Mouse (Mus musculus): Measurements from ENCODE around the gene Olfr1231. TPM values are rescaled to one million over a fixed set of nuclear protein-coding genes. Genes with fewer than 3 reads are reported as not detected.

Olfr1231 gene
- polyA plus RNA-seq (2014; fragmentation: Illumina TruSeq; extraction: RNeasy Lipid Tissue Mini Kit (QIAGEN cat#74804); ENCODE audit: low read depth, low replicate concordance): not detected

DNA sequence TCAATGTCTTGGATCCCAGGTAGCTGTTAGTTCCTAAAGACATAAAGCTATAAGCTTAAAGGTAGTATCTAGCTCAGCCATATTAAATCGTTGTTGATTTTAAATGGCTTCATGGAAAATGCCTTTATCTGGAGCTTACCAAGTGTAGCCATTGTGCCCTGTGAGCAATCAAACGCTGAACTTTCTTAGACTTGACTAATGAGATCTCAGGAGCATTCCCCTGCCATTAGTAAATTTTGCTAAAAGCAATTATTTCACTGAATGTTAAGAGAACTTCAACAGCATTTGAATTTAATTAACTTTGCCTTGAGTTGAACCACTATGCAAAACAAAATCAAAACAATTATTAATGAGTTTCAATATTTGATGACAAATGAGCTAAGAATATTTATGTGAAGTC lies at the start of gene Olfr1231:
Gene Olfr1231 (minus strand): TSS at position 101 of the 400 bp plus-strand sequence.

DNA sequence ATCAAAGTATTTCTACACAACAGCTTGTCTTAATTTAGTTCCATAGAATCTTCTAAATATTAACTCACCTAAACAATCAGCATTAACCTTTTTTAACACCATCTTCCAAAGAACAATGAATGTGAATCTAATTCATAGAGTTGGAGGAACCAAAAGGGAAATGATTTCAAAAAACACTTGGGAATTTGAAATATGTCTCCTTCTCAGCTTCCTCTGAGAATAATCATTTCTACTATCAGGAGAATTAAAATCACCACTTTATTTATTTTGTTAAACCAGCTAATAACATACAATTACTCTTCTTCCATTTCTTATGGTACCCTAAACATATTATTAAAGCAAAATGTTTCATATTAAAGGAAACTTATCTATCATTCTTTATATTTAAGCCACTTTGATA lies 35.4 kb upstream of the Olfr1231 start, which contains the start of gene Olfr1233:
Gene Olfr1233 (minus strand): TSS at position 101 of the 400 bp plus-strand sequence.

DNA sequence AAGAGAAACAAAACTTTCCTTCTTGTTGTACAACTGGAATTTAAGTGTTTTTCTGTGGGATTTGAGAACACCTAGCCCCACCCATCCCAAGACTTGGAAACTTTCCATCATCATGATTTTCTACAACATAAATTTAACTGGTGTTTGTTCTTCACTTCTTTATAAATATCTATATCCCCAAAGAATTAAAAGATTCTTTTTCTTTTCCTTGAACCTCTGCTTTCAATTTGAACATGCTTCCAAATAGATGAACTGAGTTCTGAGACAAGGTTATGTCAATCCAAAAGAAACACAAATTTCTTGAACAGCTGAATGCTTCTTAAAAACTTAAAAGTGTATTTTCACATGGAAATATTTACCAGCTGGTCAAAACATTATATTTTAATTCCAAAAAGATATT lies 22.7 kb upstream of the Olfr1231 start, which contains the start of gene Olfr1232:
Gene Olfr1232 (minus strand): TSS at position 101 of the 400 bp plus-strand sequence.

DNA sequence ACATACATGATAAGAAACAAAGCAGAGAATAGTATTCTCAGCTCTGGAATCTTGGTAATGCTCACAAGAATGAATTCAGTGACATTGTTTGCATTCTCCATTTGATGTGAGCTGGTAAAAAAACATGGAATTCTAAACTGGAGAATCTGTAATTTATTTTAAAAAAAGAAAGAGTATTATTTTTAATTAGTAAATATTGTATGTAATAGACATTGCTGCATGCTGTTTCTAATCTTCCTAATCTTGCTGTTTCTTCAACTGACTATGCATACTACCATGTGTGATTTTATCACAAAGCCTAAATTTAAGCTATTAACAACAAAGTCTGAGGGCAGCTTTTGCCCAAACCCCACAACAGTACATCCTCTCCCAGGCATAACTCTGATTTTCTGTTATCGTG lies 9.7 kb downstream of the Olfr1231 start, which contains the start of gene Olfr1230:
Gene Olfr1230 (minus strand): TSS at position 101 of the 400 bp plus-strand sequence.

DNA sequence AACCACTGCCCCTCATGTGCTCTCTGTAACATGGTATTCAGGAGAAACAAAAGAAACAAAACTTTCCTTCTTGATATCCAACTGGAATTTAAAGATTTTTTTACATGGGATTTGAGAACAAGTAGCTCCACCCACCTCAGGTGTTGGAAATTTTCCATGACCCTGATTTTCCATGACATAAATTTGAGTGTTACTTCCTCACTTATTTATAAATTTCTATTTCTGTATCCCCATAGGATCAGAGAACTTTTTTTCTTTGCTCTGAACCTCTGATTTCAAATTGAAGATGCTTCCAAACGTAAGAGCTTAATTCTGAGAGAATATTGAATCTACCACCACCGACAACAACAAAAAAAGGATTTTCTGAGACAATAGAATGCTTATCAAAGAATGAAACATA lies 19.0 kb downstream of the Olfr1231 start, which contains the start of gene Olfr1229:
Gene Olfr1229 (minus strand): TSS at position 101 of the 400 bp plus-strand sequence.

DNA sequence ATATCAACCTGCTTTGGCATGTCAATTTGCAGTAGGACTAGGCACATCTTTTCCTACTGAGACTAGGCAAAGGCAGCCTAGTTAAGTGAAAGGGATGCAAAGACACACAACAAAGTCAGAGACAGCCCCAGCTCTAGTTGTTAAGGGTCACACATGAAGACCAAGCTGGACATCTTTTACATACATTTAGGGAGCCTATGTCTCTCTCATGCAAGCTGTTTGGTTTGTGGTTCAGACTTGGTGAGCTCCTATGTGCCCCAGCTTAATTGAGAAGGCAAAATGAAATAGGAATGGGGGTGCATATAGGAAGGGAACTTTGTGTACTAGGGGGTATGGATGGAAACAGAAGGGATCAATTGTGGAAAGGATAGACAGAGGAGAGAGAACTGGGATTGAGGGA lies 52.9 kb downstream of the Olfr1231 start, which contains the start of gene Olfr1228:
Gene Olfr1228 (minus strand): TSS at position 101 of the 400 bp plus-strand sequence.

Other genes starting within 250 kb of the Olfr1231 start
- gene Olfr1218, start 245.9 kb downstream of the Olfr1231 start, polyA plus RNA-seq (2014; fragmentation: Illumina TruSeq; extraction: RNeasy Lipid Tissue Mini Kit (QIAGEN cat#74804); ENCODE audit: low read depth, low replicate concordance): not detected
- gene Olfr1219, start 223.6 kb downstream of the Olfr1231 start, polyA plus RNA-seq (2014; fragmentation: Illumina TruSeq; extraction: RNeasy Lipid Tissue Mini Kit (QIAGEN cat#74804); ENCODE audit: low read depth, low replicate concordance): not detected
- gene Olfr1220, start 200.2 kb downstream of the Olfr1231 start, polyA plus RNA-seq (2014; fragmentation: Illumina TruSeq; extraction: RNeasy Lipid Tissue Mini Kit (QIAGEN cat#74804); ENCODE audit: low read depth, low replicate concordance): not detected
- gene Olfr1221, start 189.8 kb downstream of the Olfr1231 start, polyA plus RNA-seq (2014; fragmentation: Illumina TruSeq; extraction: RNeasy Lipid Tissue Mini Kit (QIAGEN cat#74804); ENCODE audit: low read depth, low replicate concordance): not detected
- gene Olfr1222, start 174.0 kb downstream of the Olfr1231 start, polyA plus RNA-seq (2014; fragmentation: Illumina TruSeq; extraction: RNeasy Lipid Tissue Mini Kit (QIAGEN cat#74804); ENCODE audit: low read depth, low replicate concordance): not detected
- gene Olfr1223, start 155.5 kb downstream of the Olfr1231 start, polyA plus RNA-seq (2014; fragmentation: Illumina TruSeq; extraction: RNeasy Lipid Tissue Mini Kit (QIAGEN cat#74804); ENCODE audit: low read depth, low replicate concordance): not detected
- not detected for gene Olfr1224-ps1, start 143.0 kb downstream of the Olfr1231 start, polyA plus RNA-seq (2014; fragmentation: Illumina TruSeq; extraction: RNeasy Lipid Tissue Mini Kit (QIAGEN cat#74804); ENCODE audit: low read depth, low replicate concordance)
- gene Olfr1225, start 132.4 kb downstream of the Olfr1231 start, polyA plus RNA-seq (2014; fragmentation: Illumina TruSeq; extraction: RNeasy Lipid Tissue Mini Kit (QIAGEN cat#74804); ENCODE audit: low read depth, low replicate concordance): not detected
- 0.09 TPM for gene Olfr1226, start 107.0 kb downstream of the Olfr1231 start, polyA plus RNA-seq (2014; fragmentation: Illumina TruSeq; extraction: RNeasy Lipid Tissue Mini Kit (QIAGEN cat#74804); ENCODE audit: low read depth, low replicate concordance)
- gene Olfr1228, start 53.0 kb downstream of the Olfr1231 start, polyA plus RNA-seq (2014; fragmentation: Illumina TruSeq; extraction: RNeasy Lipid Tissue Mini Kit (QIAGEN cat#74804); ENCODE audit: low read depth, low replicate concordance): not detected
- gene Olfr1229, start 19.1 kb downstream of the Olfr1231 start, polyA plus RNA-seq (2014; fragmentation: Illumina TruSeq; extraction: RNeasy Lipid Tissue Mini Kit (QIAGEN cat#74804); ENCODE audit: low read depth, low replicate concordance): not detected
- not detected for gene Olfr1230, start 9.8 kb downstream of the Olfr1231 start, polyA plus RNA-seq (2014; fragmentation: Illumina TruSeq; extraction: RNeasy Lipid Tissue Mini Kit (QIAGEN cat#74804); ENCODE audit: low read depth, low replicate concordance)
- gene Olfr1232, start 22.6 kb upstream of the Olfr1231 start, polyA plus RNA-seq (2014; fragmentation: Illumina TruSeq; extraction: RNeasy Lipid Tissue Mini Kit (QIAGEN cat#74804); ENCODE audit: low read depth, low replicate concordance): not detected
- not detected for gene Olfr1233, start 35.3 kb upstream of the Olfr1231 start, polyA plus RNA-seq (2014; fragmentation: Illumina TruSeq; extraction: RNeasy Lipid Tissue Mini Kit (QIAGEN cat#74804); ENCODE audit: low read depth, low replicate concordance)
- not detected for gene Olfr1234, start 57.8 kb upstream of the Olfr1231 start, polyA plus RNA-seq (2014; fragmentation: Illumina TruSeq; extraction: RNeasy Lipid Tissue Mini Kit (QIAGEN cat#74804); ENCODE audit: low read depth, low replicate concordance)
- not detected for gene Olfr1238, start 102.6 kb upstream of the Olfr1231 start, polyA plus RNA-seq (2014; fragmentation: Illumina TruSeq; extraction: RNeasy Lipid Tissue Mini Kit (QIAGEN cat#74804); ENCODE audit: low read depth, low replicate concordance)
- not detected for gene Olfr1239, start 113.3 kb upstream of the Olfr1231 start, polyA plus RNA-seq (2014; fragmentation: Illumina TruSeq; extraction: RNeasy Lipid Tissue Mini Kit (QIAGEN cat#74804); ENCODE audit: low read depth, low replicate concordance)
- gene Olfr1240, start 135.9 kb upstream of the Olfr1231 start, polyA plus RNA-seq (2014; fragmentation: Illumina TruSeq; extraction: RNeasy Lipid Tissue Mini Kit (QIAGEN cat#74804); ENCODE audit: low read depth, low replicate concordance): not detected
- gene Olfr1241, start 180.1 kb upstream of the Olfr1231 start, polyA plus RNA-seq (2014; fragmentation: Illumina TruSeq; extraction: RNeasy Lipid Tissue Mini Kit (QIAGEN cat#74804); ENCODE audit: low read depth, low replicate concordance): not detected
- not detected for gene Olfr1242, start 191.3 kb upstream of the Olfr1231 start, polyA plus RNA-seq (2014; fragmentation: Illumina TruSeq; extraction: RNeasy Lipid Tissue Mini Kit (QIAGEN cat#74804); ENCODE audit: low read depth, low replicate concordance)
- gene Olfr1243, start 224.4 kb upstream of the Olfr1231 start, polyA plus RNA-seq (2014; fragmentation: Illumina TruSeq; extraction: RNeasy Lipid Tissue Mini Kit (QIAGEN cat#74804); ENCODE audit: low read depth, low replicate concordance): not detected